Mouse (Mus musculus): ENCODE data around the gene Mrpl27. TPM values are rescaled to one million over a fixed set of nuclear protein-coding genes. Genes with fewer than 3 reads are reported as not detected.
"Not testable (repeated sequence)": the region's sequence is repeated elsewhere in the genome, so short reads cannot be mapped to it uniquely, and the experiment has no call there.

Mrpl27 gene
- polyA plus RNA-seq, 1 experiment from 2014 or later: 138 TPM

DNA sequence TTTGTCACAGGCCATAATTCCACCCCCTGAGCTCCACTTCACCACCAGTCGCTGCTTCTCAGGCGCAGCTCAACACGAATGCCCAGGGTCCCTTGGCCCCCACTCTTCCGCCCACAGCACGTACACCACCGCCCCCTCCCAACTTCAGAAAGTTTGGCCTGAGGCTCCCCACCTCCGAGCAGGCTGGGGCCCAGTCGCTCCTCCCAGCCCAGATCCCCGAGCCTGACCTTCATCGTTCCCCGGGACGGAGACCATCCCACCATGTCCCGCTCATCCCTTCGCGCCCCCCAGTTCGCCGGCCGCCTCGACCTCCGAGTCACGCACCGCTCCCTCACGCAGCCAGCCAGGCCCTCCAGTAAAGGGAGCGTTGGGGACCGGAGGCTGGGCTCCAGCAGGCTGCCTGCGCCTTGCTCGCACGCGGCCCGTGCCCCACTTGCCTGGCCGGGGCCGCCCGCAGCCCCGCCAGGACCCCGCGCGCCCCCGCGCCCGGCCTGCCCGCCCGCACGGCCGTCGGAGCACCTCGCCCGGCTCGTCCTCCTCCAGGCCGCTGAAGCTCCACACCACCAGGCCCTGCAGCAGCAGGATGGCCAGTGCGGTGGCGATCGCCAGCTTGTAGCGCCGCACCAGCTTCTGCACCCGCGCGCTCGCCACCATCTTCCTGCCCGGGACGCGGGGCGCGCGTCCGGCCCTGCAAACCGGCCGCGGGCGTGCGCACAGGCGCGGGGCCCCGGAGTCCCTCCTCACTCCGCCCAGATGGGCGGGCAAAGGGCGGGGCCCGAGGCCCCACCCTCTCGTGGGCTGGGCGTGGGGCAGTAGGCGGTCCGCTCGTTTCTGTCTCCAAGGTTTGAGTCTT, 23.4 kb downstream of the Mrpl27 start, which contains the start of gene Xylt2:
Xylt2 (minus strand) TSS at position 762 of the 853 bp plus-strand sequence.
- peak; percentile 97 for ATAC-seq (replicated peaks)
- no peaks in the 10 kb centered on the region for H3K9me3 ChIP-seq
- H3K4me1 ChIP-seq: peaks cover 24% of the 10 kb centered on the region
- H3K4me3 ChIP-seq: peak within 1 kb of the TSS; percentile 99
- peak within 1 kb of the TSS; percentile 93 for H3K4me2 ChIP-seq
- no peaks in the 10 kb centered on the region for H3K36me3 ChIP-seq (replicated peaks)
- peak within 1 kb of the TSS; percentile 98 for H3K9ac ChIP-seq
- H3K27me3 ChIP-seq (replicated peaks): no peaks in the 10 kb centered on the region
- H3K27ac ChIP-seq: peak within 1 kb of the TSS; percentile 93
- WGBS: under 1% methylated on average over 72 of the region's 82 CpGs

DNA sequence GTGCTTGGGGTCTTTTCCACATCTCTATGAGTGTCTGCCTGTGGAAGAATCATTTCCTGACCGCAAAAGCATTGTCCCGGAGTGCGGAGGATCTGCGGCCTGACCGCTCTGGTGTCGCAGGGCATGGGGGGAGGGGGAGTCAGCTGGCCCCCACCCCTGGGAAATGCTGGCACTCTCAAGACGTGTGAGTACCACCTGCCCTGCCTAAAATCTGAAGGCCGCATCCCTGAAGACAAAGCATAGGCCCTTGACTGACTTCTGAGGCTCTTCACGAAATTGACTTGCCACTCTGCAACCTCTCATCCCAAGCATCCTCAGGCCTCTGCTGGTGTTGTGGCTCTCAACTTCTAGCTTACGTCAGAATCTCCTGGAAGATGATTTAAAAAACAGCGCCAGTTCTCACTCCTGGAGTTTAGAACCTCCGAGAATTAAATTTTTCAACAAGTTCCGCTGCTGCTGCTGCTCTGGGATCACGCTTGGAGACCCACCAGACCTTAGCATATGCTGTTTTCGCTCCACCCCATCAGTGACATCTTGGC, 24.1 kb downstream of the Mrpl27 start:
- peaks cover 24% of the 10 kb centered on the region for H3K4me1 ChIP-seq
- H3K9me3 ChIP-seq: no peaks in the 10 kb centered on the region
- no peak; the same call in 1 of the 2 replicates for ATAC-seq (replicated peaks)
- no peaks in the 10 kb centered on the region for H3K36me3 ChIP-seq (replicated peaks)
- H3K27me3 ChIP-seq (replicated peaks): no peaks in the 10 kb centered on the region
- H3K27ac ChIP-seq: peak overlapping the region; percentile 93
- 29% methylated on average over 15 of the region's 15 CpGs for WGBS
- H3K4me3 ChIP-seq: peak overlapping the region; percentile 99
- peak overlapping the region; percentile 98 for H3K9ac ChIP-seq
- peak overlapping the region; percentile 93 for H3K4me2 ChIP-seq

DNA sequence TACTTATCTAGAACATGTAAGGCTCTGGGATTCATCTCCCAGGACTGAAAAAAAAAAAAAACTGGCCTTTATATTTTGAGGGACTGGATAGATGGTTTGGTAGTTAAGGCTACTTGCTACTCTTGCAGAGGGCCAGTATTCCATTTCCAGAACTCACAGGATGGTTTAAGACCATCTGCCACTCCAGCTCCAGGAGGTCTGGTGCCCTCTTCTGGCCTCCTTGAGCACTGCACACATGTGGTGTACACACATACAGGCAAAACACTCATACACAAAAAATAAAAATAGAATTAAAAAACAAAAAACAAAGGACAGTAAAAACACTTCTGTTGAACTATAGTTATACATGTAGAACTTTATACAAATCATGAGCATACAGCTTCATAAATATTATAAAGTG, 27.1 kb downstream of the Mrpl27 start:
- peaks cover 18% of the 10 kb centered on the region for H3K4me1 ChIP-seq
- no peak overlapping the region for H3K27ac ChIP-seq
- H3K4me2 ChIP-seq: no peak overlapping the region
- ATAC-seq (replicated peaks): no peak
- no peaks in the 10 kb centered on the region for H3K36me3 ChIP-seq (replicated peaks)
- no peaks in the 10 kb centered on the region for H3K9me3 ChIP-seq
- H3K4me3 ChIP-seq: no peak overlapping the region
- no peak overlapping the region for H3K9ac ChIP-seq
- H3K27me3 ChIP-seq (replicated peaks): no peaks in the 10 kb centered on the region

DNA sequence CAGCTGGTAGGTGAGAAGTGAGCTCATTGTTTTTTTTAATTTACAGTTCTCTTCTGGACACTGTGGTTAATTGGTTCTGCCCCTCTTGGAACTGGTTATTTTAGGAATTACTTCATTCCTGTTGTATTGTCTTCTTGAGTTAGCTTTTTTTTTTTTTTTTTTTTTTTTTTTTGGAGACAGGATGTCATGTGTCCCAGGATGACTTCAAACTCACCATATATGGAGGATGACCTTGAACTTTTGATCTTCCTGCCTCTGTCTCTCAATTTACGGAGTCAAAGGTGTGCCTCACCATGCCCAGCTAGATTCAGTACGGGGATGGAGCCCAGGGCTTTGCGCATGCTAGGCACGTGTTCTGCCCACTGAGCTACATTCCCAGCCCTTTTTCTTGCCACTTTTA, 28.1 kb downstream of the Mrpl27 start:
- Histone ChIP-seq H3K4me3 (no peak overlapping the region), H3K27ac (no peak overlapping the region), H3K9me3 (no peaks in the 10 kb centered on the region), H3K4me2 (no peak overlapping the region), H3K4me1 (peaks cover 8% of the 10 kb centered on the region), H3K36me3 (replicated peaks) (no peaks in the 10 kb centered on the region), H3K27me3 (replicated peaks) (no peaks in the 10 kb centered on the region), H3K9ac (no peak overlapping the region)
- WGBS: 90% methylated on average over 4 of the region's 4 CpGs
- no peak for ATAC-seq (replicated peaks)

DNA sequence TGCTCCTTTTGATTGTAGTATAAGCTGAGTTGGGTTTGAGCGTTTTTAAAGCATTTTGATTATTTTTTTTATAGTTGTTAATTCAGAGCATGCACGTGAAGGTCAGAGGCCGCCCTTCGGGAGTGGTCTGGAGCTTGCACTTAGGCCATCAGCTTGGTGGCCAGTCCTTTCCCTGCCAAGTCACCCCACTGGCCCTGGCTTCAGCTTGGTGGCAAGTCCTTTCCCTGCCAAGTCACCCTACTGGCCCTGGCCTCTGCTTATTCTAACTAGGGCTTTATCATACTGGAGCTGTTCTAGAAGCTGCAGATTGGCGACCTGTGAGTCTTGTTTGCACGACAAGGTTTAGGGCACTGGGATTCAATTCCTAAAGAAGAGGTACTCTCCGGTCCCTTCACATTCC, 28.9 kb downstream of the Mrpl27 start:
- no peaks in the 10 kb centered on the region for H3K36me3 ChIP-seq (replicated peaks)
- no peak overlapping the region for H3K9ac ChIP-seq
- no peak overlapping the region for H3K4me2 ChIP-seq
- H3K27me3 ChIP-seq (replicated peaks): no peaks in the 10 kb centered on the region
- no peak overlapping the region for H3K4me3 ChIP-seq
- peaks cover 7% of the 10 kb centered on the region for H3K4me1 ChIP-seq
- no peak for ATAC-seq (replicated peaks)
- H3K9me3 ChIP-seq: no peaks in the 10 kb centered on the region
- 87% methylated on average over 7 of the region's 7 CpGs for WGBS
- no peak overlapping the region for H3K27ac ChIP-seq

DNA sequence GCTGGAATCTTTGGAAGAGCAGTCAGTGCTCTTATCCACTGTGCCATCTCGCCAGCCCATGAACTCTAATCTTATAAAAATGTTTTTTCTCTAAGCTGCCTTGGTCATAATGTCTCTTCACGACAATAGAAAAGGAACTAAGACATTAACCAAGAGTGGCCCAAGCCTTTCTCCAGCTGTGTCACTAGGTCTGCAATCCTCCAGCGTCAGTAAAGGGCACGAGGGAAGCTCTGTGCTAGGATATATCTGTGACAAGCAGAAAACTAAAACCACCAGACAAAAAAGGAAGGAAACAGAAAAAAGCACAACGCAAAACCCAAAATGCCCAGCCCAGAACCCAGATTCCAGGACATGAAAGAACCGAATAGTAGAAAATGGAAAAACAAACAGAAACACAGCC, 33.6 kb downstream of the Mrpl27 start:
- no peak for ATAC-seq (replicated peaks)
- no peaks in the 10 kb centered on the region for H3K4me1 ChIP-seq
- no peaks in the 10 kb centered on the region for H3K27me3 ChIP-seq (replicated peaks)
- 82% methylated on average over 6 of the region's 6 CpGs for WGBS
- H3K4me2 ChIP-seq: no peak overlapping the region
- no peaks in the 10 kb centered on the region for H3K9me3 ChIP-seq
- H3K36me3 ChIP-seq (replicated peaks): no peaks in the 10 kb centered on the region
- no peak overlapping the region for H3K9ac ChIP-seq
- no peak overlapping the region for H3K4me3 ChIP-seq
- no peak overlapping the region for H3K27ac ChIP-seq

DNA sequence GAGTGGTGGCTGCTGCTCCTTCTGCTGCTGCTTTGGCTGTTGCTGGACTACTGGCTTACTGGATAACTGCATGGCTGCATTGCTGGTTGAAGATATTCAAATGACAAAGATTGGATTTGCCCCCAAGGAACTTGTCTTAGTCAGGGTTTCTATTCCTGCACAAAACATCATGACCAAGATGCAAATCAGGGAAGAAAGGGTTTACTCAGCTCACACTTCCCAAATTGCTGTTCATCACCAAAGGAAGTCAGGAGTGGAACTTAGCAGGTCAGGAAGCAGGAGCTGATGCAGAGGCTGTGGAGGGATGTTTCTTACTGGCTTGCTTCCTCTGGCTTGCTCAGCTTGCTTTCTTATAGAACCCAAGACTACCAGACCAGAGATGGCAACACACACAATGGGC, 38.9 kb downstream of the Mrpl27 start:
- H3K9me3 ChIP-seq; ATAC-seq (replicated peaks); H3K4me1 ChIP-seq; H3K36me3 ChIP-seq (replicated peaks); H3K27me3 ChIP-seq (replicated peaks); H3K4me2 ChIP-seq; H3K9ac ChIP-seq; H3K4me3 ChIP-seq; H3K27ac ChIP-seq: not testable (repeated sequence)

DNA sequence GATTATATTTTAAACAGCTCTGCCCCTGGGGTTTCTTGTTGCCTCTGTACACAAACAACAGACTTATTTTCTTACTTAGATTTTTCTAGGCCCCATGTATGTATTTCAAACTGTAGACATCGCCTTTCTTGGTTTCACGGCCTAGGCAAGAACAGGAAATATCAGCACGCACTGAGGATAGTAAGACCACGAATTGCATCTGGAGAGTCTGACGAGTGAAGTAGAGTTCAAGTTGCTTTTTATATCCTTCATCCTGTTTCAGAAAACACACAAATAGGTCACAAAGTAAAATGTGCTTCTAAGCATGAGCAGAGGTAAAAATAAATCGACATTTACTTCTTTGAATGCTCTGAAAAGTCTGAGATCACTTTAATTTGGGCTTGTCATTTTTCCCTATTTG, 41.9 kb downstream of the Mrpl27 start:
- no peak overlapping the region for H3K27ac ChIP-seq
- H3K27me3 ChIP-seq (replicated peaks): no peaks in the 10 kb centered on the region
- H3K36me3 ChIP-seq (replicated peaks): no peaks in the 10 kb centered on the region
- no peaks in the 10 kb centered on the region for H3K4me1 ChIP-seq
- ATAC-seq (replicated peaks): no peak
- no peak overlapping the region for H3K4me3 ChIP-seq
- H3K4me2 ChIP-seq: no peak overlapping the region
- no peak overlapping the region for H3K9ac ChIP-seq
- WGBS: 83% methylated on average over 6 of the region's 6 CpGs
- no peaks in the 10 kb centered on the region for H3K9me3 ChIP-seq

DNA sequence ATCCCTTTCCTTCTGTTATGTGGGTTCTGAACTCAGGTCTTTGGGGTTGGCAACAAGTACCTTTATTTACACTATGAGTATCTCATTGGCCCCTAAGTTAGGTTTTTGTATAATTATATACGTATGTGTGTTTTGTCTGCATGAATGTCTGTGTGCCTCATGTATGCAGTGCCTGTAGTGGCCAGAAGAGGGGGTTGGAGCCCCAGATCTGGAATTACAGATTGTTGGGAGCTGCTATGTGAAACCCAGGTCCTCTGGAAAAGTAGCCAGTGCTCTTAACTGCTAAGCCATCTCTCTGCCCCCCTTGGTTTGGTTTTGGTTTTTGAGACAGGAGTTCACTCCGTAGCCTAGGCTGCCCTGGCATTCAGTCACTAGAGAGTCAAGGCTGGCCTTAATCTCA, 43.6 kb downstream of the Mrpl27 start:
- no peaks in the 10 kb centered on the region for H3K27me3 ChIP-seq (replicated peaks)
- ATAC-seq (replicated peaks): no peak
- no peaks in the 10 kb centered on the region for H3K9me3 ChIP-seq
- no peak overlapping the region for H3K27ac ChIP-seq
- H3K4me3 ChIP-seq: no peak overlapping the region
- no peaks in the 10 kb centered on the region for H3K4me1 ChIP-seq
- 96% methylated on average over 2 of the region's 2 CpGs for WGBS
- no peak overlapping the region for H3K9ac ChIP-seq
- no peak overlapping the region for H3K4me2 ChIP-seq
- H3K36me3 ChIP-seq (replicated peaks): no peaks in the 10 kb centered on the region

DNA sequence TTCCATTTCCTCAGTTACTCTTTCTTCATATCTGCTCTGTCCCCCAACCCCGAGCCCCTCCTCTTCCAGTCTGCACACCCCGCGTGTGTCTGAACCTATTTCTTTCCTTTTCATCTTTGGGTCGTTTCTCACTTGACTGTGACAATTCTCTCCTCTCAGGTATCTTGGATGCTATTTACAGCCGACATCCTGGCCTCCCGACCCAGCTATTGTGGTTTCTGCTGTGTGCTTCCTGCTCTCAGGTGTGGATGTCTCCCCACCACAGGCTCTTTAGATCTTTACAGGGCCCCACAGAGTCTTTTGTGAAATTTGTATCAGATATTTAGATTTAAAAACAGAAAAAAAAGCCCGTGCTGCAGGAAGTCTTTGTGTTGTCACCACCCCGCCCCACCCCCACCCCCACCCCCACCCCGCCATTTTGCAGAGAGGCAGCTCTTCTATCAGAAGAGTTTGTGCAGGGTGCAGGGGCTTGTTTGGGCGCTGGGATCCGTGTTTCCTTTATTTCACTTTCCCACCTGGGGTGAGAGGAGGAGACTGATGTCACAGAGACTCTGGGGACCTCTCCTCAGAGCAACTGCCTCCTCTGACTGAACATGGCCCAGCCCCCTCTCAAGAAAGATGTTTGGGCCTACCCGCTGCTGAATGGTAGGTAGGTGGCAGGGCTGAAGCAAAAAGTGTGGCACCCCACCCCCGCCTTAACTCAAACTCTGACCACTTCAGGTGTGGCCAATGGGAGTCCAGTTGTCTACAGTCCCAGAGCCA, 44.3 kb downstream of the Mrpl27 start:
- no peak overlapping the region for H3K4me3 ChIP-seq
- no peaks in the 10 kb centered on the region for H3K36me3 ChIP-seq (replicated peaks)
- no peak overlapping the region for H3K9ac ChIP-seq
- no peak overlapping the region for H3K4me2 ChIP-seq
- no peaks in the 10 kb centered on the region for H3K27me3 ChIP-seq (replicated peaks)
- no peak for ATAC-seq (replicated peaks)
- no peak overlapping the region for H3K27ac ChIP-seq
- no peaks in the 10 kb centered on the region for H3K9me3 ChIP-seq
- 53% methylated on average over 13 of the region's 13 CpGs for WGBS
- no peaks in the 10 kb centered on the region for H3K4me1 ChIP-seq

DNA sequence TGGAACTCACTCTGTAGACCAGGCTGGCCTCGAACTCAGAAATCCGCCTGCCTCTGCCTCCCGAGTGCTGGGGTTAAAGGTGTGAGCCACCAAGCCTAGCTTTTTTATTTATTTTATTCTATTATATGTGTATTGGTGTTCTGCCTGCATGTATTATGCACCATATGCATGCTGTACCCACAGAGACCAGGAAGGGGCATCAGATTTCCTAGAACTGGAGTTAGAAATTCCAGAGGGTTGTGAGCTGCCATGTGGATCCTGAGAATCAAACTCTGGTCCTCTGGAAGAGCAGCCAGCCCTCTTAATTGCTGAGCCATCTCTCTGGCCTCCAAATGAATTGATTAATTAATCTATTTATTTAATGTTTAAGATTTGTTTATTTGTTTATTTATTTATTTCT, 45.8 kb downstream of the Mrpl27 start:
- Histone ChIP-seq H3K9ac (no peak overlapping the region), H3K27ac (no peak overlapping the region), H3K27me3 (replicated peaks) (no peaks in the 10 kb centered on the region), H3K4me1 (no peaks in the 10 kb centered on the region), H3K4me2 (no peak overlapping the region), H3K36me3 (replicated peaks) (no peaks in the 10 kb centered on the region), H3K4me3 (no peak overlapping the region), H3K9me3 (no peaks in the 10 kb centered on the region)
- no peak for ATAC-seq (replicated peaks)
- whole genome bisulfite sequencing: 98% methylated on average over 3 of the region's 3 CpGs

DNA sequence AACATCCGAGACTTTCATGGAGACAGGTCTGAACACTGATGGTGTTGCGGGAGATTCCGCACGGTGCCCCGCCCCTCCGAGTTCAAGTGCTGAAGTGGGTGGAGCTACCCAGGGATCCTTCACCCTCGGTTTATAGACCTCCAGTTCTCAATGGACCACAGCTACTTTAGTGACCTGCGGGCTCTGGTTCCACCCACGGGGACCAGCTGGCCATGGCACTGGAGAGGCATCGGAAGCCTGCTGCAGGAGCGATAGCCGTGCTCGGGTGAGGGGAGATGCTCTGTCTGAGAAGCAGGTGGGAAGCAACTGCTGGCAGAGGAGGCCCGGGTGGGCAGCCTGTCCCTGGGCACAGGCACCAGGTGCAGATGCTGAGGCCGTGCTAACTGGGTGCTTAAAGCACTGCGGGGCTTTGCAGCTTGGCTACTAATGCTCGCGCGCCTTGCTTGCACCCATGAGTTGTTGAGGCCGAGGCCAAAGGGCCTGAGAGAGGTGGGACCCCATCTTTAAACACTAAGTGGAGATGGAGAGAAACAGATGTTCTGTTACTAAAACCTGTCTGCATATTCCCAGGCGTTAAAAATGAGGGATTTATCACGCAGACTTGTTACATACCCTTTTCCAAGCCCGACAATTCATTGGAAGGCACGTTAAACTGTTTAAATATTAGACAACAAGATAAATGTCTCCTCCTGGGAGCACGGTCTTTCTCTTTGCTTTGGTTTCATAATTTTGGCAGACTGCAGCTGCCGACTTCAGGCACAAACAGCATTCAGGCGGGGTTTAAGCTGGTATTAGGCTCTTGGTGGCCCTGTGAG, 48.0 kb downstream of the Mrpl27 start:
- 63% methylated on average over 27 of the region's 27 CpGs for WGBS
- Histone ChIP-seq H3K4me2 (no peak overlapping the region), H3K27me3 (replicated peaks) (no peaks in the 10 kb centered on the region), H3K36me3 (replicated peaks) (no peaks in the 10 kb centered on the region), H3K9me3 (no peaks in the 10 kb centered on the region), H3K9ac (no peak overlapping the region), H3K4me1 (no peaks in the 10 kb centered on the region), H3K27ac (no peak overlapping the region), H3K4me3 (no peak overlapping the region)
- ATAC-seq (replicated peaks): no peak

Data from midbrain, embryonic 15.5 days (tissue).